Mouse (Mus musculus) brain, embryonic 14.5 days (tissue): Measurements from ENCODE around the gene Cntrl.

Experiments
- CTCF ChIP-seq: fragments of 200-500 bp; IDR thresholded peaks from 2 replicates; pipeline ENCODE4 v1.5.1; 2012; ENCODE audit warnings: inconsistent platforms, mild to moderate bottlenecking, moderate library complexity, borderline replicate concordance; ENCODE audit not compliant: insufficient read depth, insufficient read length; ENCODE audit errors: extremely low read depth
- POLR2A ChIP-seq: fragments of 200-500 bp; IDR thresholded peaks from 2 replicates; pipeline ENCODE4 v1.6.1; 2012; ENCODE audit warnings: mild to moderate bottlenecking, inconsistent platforms, borderline replicate concordance; ENCODE audit not compliant: poor library complexity, insufficient read depth, insufficient read length, severe bottlenecking; ENCODE audit errors: extremely low read depth

GRCm38 (mm10) chr2:35109924-35110304 is 622 bp downstream of the Cntrl start:
- TF ChIP-seq POLR2A, result no peak
- no peak for TF ChIP-seq CTCF
